In genomic region chr11:120623961-120624679, GRCm38 (mm10) we compare ENCODE assay signal across 8 mouse cellular contexts. TPM values are rescaled to one million over a fixed set of nuclear protein-coding genes. Genes with fewer than 3 reads are reported as not detected.
DNase-seq lines count a peak whose midpoint lies in the region; ATAC-seq lines count a peak whose summit lies in the region.

No protein-coding gene starts in this region.

- H3K36me3 ChIP-seq in forebrain, embryonic 12.5 days (replicated peaks), result peaks cover 63% of the 10 kb centered on the region
- peaks cover 28% of the 10 kb centered on the region for H3K36me3 ChIP-seq in hindbrain, embryonic 16.5 days (ENCODE audit: control insufficient read depth, insufficient read depth, low read length)
- H3K36me3 ChIP-seq in limb, embryonic 12.5 days, result peaks cover 62% of the 10 kb centered on the region
- peaks cover 19% of the 10 kb centered on the region for H3K36me3 ChIP-seq in midbrain, embryonic 11.5 days (ENCODE audit: control insufficient read depth, insufficient read depth, low read length)

- H3K27ac ChIP-seq in forebrain, embryonic 12.5 days, result peak overlapping the region; percentile 86
- peak overlapping the region; percentile 75 for H3K27ac ChIP-seq in hindbrain, embryonic 16.5 days (ENCODE audit: low read depth, low read length)
- peak overlapping the region; percentile 80 for H3K27ac ChIP-seq in limb, embryonic 12.5 days
- H3K27ac ChIP-seq in midbrain, embryonic 11.5 days (ENCODE audit: low read depth, low read length), result peak overlapping the region; percentile 57

- no peaks in the 10 kb centered on the region for H3K27me3 ChIP-seq in forebrain, embryonic 12.5 days
- no peaks in the 10 kb centered on the region for H3K27me3 ChIP-seq in hindbrain, embryonic 16.5 days (replicated peaks; ENCODE audit: control insufficient read depth, insufficient read depth, low read length)
- no peaks in the 10 kb centered on the region for H3K27me3 ChIP-seq in limb, embryonic 12.5 days
- H3K27me3 ChIP-seq in midbrain, embryonic 11.5 days (ENCODE audit: control insufficient read depth, insufficient read depth, low read length), result no peaks in the 10 kb centered on the region

- no peaks in the 10 kb centered on the region for H3K9me3 ChIP-seq in forebrain, embryonic 12.5 days
- no peaks in the 10 kb centered on the region for H3K9me3 ChIP-seq in hindbrain, embryonic 16.5 days (ENCODE audit: control insufficient read depth, low read length)
- no peaks in the 10 kb centered on the region for H3K9me3 ChIP-seq in limb, embryonic 12.5 days
- H3K9me3 ChIP-seq in midbrain, embryonic 11.5 days (ENCODE audit: control insufficient read depth, low read length), result no peaks in the 10 kb centered on the region

- peak overlapping the region; percentile 99 for H3K4me2 ChIP-seq in forebrain, embryonic 12.5 days
- peak overlapping the region; percentile 97 for H3K4me2 ChIP-seq in hindbrain, embryonic 16.5 days (ENCODE audit: low read length)
- H3K4me2 ChIP-seq in limb, embryonic 12.5 days, result peak overlapping the region; percentile 99
- H3K4me2 ChIP-seq in midbrain, embryonic 11.5 days, result peak overlapping the region; percentile 97

- H3K4me3 ChIP-seq in forebrain, embryonic 12.5 days (replicated peaks), result peak overlapping the region; percentile 99
- peak overlapping the region; percentile 89 for H3K4me3 ChIP-seq in hindbrain, embryonic 16.5 days (ENCODE audit: low read length)
- peak overlapping the region; percentile 98 for H3K4me3 ChIP-seq in limb, embryonic 12.5 days (replicated peaks)
- peak overlapping the region; percentile 99 for H3K4me3 ChIP-seq in midbrain, embryonic 11.5 days (ENCODE audit: low read depth, low read length)

- peak overlapping the region; percentile 80 for H3K9ac ChIP-seq in forebrain, embryonic 12.5 days
- H3K9ac ChIP-seq in hindbrain, embryonic 16.5 days (ENCODE audit: low read depth, low read length), result peak overlapping the region; percentile 85
- H3K9ac ChIP-seq in limb, embryonic 12.5 days (replicated peaks), result peak overlapping the region; percentile 77
- peak overlapping the region; percentile 80 for H3K9ac ChIP-seq in midbrain, embryonic 11.5 days (ENCODE audit: low read length)

- ATAC-seq in forebrain, embryonic 12.5 days (ENCODE audit: low FRiP score), result peak; percentile 67
- ATAC-seq in hindbrain, embryonic 16.5 days, result peak; percentile 67
- ATAC-seq in limb, embryonic 12.5 days (ENCODE audit: insufficient number of reproducible peaks, insufficient read depth, low FRiP score, low TSS enrichment, low read depth), result peak; percentile 52; the same call in 1 of the 2 replicates
- peak; percentile 57 for ATAC-seq in midbrain, embryonic 11.5 days (ENCODE audit: low FRiP score)

- peaks cover 18% of the 10 kb centered on the region for H3K4me1 ChIP-seq in forebrain, embryonic 12.5 days
- peaks cover 15% of the 10 kb centered on the region for H3K4me1 ChIP-seq in hindbrain, embryonic 16.5 days (ENCODE audit: control insufficient read depth, insufficient read depth, low read depth, low read length)
- H3K4me1 ChIP-seq in limb, embryonic 12.5 days (replicated peaks), result peaks cover 11% of the 10 kb centered on the region
- peaks cover 9% of the 10 kb centered on the region for H3K4me1 ChIP-seq in midbrain, embryonic 11.5 days (ENCODE audit: control insufficient read depth, insufficient read depth, low read length)

- 12% methylated on average over 30 of the region's 30 CpGs for WGBS in forebrain, embryonic 12.5 days
- 15% methylated on average over 27 of the region's 30 CpGs for WGBS in hindbrain, embryonic 16.5 days
- 13% methylated on average over 30 of the region's 30 CpGs for WGBS in limb, embryonic 12.5 days
- WGBS in midbrain, embryonic 11.5 days, result 13% methylated on average over 30 of the region's 30 CpGs

- peak; percentile 58 for DNase-seq in cerebellum, adult 9-10 months
- no peak for DNase-seq in cerebellum, adult 11 months
- DNase-seq in adrenal gland, postnatal 25 days, result peak; percentile 77
- DNase-seq in midbrain, embryonic 11.5 days (ENCODE audit: low spot score, missing footprints), result peak; percentile 89
- peak; percentile 80 to 91 for DNase-seq in spleen, postnatal 4 days (ENCODE audit: low spot score in 2 of 2)

RNA-seq across cellular contexts. Expression of gene Sirt7, which starts 0.9 kb away (rescaled TPM):
- 82.5 and 103 TPM in 2 replicates for total RNA-seq in adrenal gland, postnatal 25 days (2021)
- 43.1 and 43.3 TPM in 2 replicates for polyA plus RNA-seq in forebrain, embryonic 12.5 days (2016; fragmentation: Nextera tagmentation; extraction: Ambion mirVana)
- 39.4 and 41.3 TPM in 2 replicates for polyA plus RNA-seq in hindbrain, embryonic 16.5 days (2015; fragmentation: Nextera tagmentation; extraction: Ambion mirVana)
- 29.5 and 29.9 TPM in 2 replicates for polyA plus RNA-seq in limb, embryonic 12.5 days (2016; fragmentation: Nextera tagmentation; extraction: Ambion mirVana)
- 29.5 and 33.2 TPM in 2 replicates for polyA plus RNA-seq in midbrain, embryonic 11.5 days (2014; fragmentation: Nextera tagmentation; extraction: Ambion mirVana)

RNA-seq across cellular contexts. Expression of gene Pcyt2, which starts 6.4 kb away (rescaled TPM):
- 344 and 351 TPM in 2 replicates for total RNA-seq in adrenal gland, postnatal 25 days (2021)
- polyA plus RNA-seq in forebrain, embryonic 12.5 days (2016; fragmentation: Nextera tagmentation; extraction: Ambion mirVana), result 139 and 142 TPM in 2 replicates
- 236 and 242 TPM in 2 replicates for polyA plus RNA-seq in hindbrain, embryonic 16.5 days (2015; fragmentation: Nextera tagmentation; extraction: Ambion mirVana)
- 143 and 156 TPM in 2 replicates for polyA plus RNA-seq in limb, embryonic 12.5 days (2016; fragmentation: Nextera tagmentation; extraction: Ambion mirVana)
- polyA plus RNA-seq in midbrain, embryonic 11.5 days (2014; fragmentation: Nextera tagmentation; extraction: Ambion mirVana), result 89.4 and 101 TPM in 2 replicates

RNA-seq across cellular contexts. Expression of gene Mafg, which starts 9.3 kb away (rescaled TPM):
- total RNA-seq in adrenal gland, postnatal 25 days (2021), result 69.7 and 76.5 TPM in 2 replicates
- polyA plus RNA-seq in forebrain, embryonic 12.5 days (2016; fragmentation: Nextera tagmentation; extraction: Ambion mirVana), result 30.9 and 32.9 TPM in 2 replicates
- 25.4 and 34.6 TPM in 2 replicates for polyA plus RNA-seq in hindbrain, embryonic 16.5 days (2015; fragmentation: Nextera tagmentation; extraction: Ambion mirVana)
- 28.8 and 29.9 TPM in 2 replicates for polyA plus RNA-seq in limb, embryonic 12.5 days (2016; fragmentation: Nextera tagmentation; extraction: Ambion mirVana)
- 18.0 and 19.7 TPM in 2 replicates for polyA plus RNA-seq in midbrain, embryonic 11.5 days (2014; fragmentation: Nextera tagmentation; extraction: Ambion mirVana)

RNA-seq across cellular contexts. Expression of gene Npb, which starts 15.8 kb away (rescaled TPM):
- 3.1 TPM in 1 of 2 replicates, not detected in the other for total RNA-seq in adrenal gland, postnatal 25 days (2021)
- 0.40 TPM in 1 of 2 replicates, not detected in the other for polyA plus RNA-seq in forebrain, embryonic 12.5 days (2016; fragmentation: Nextera tagmentation; extraction: Ambion mirVana)
- polyA plus RNA-seq in hindbrain, embryonic 16.5 days (2015; fragmentation: Nextera tagmentation; extraction: Ambion mirVana), result 0.99 and 1.00 TPM in 2 replicates
- polyA plus RNA-seq in limb, embryonic 12.5 days (2016; fragmentation: Nextera tagmentation; extraction: Ambion mirVana), result 0.65 and 0.95 TPM in 2 replicates
- 0.38 TPM in 1 of 2 replicates, not detected in the other for polyA plus RNA-seq in midbrain, embryonic 11.5 days (2014; fragmentation: Nextera tagmentation; extraction: Ambion mirVana)

RNA-seq across cellular contexts. Expression of gene Pycr1, which starts 19.4 kb away (rescaled TPM):
- 1.3 TPM in 2 replicates for total RNA-seq in adrenal gland, postnatal 25 days (2021)
- 32.5 and 32.8 TPM in 2 replicates for polyA plus RNA-seq in forebrain, embryonic 12.5 days (2016; fragmentation: Nextera tagmentation; extraction: Ambion mirVana)
- polyA plus RNA-seq in hindbrain, embryonic 16.5 days (2015; fragmentation: Nextera tagmentation; extraction: Ambion mirVana), result 18.0 and 20.0 TPM in 2 replicates
- 29.9 and 34.3 TPM in 2 replicates for polyA plus RNA-seq in limb, embryonic 12.5 days (2016; fragmentation: Nextera tagmentation; extraction: Ambion mirVana)
- 32.4 and 32.8 TPM in 2 replicates for polyA plus RNA-seq in midbrain, embryonic 11.5 days (2014; fragmentation: Nextera tagmentation; extraction: Ambion mirVana)
